Mouse (Mus musculus) midbrain, embryonic 16.5 days (tissue): ENCODE results near the gene Aifm2. TPM values are rescaled to one million over a fixed set of nuclear protein-coding genes. Genes with fewer than 3 reads are reported as not detected.

Experiments used
- ATAC-seq: fragments of 200-750 bp; cut with Nextera tagmentation; 2 replicates; pipeline ENCODE4 v1.8.0; 2017; ENCODE audit warnings: moderate TSS enrichment
- H3K27ac ChIP-seq: fragments of 300-500 bp; sonication (generic); 2 replicates; pipeline ENCODE4 v1.5.1; 2014; ENCODE audit warnings: mild to moderate bottlenecking, low read length, mixed read lengths
- H3K27me3 ChIP-seq: fragments of 300-500 bp; sonication (generic); 2 replicates; pipeline ENCODE4 v1.6.1; 2014; ENCODE audit warnings: low read depth, low read length, mixed read lengths; ENCODE audit not compliant: control insufficient read depth, insufficient read depth
- H3K36me3 ChIP-seq: fragments of 300-500 bp; sonication (generic); 2 replicates; pipeline ENCODE4 v1.6.1; 2014; ENCODE audit warnings: mild to moderate bottlenecking, low read length, moderate library complexity, mixed read lengths; ENCODE audit not compliant: control insufficient read depth, insufficient read depth
- H3K4me1 ChIP-seq: fragments of 300-500 bp; sonication (generic); 2 replicates; pipeline ENCODE4 v1.6.1; 2014; ENCODE audit warnings: mild to moderate bottlenecking, low read length, mixed read lengths; ENCODE audit not compliant: control insufficient read depth, insufficient read depth
- H3K4me2 ChIP-seq: fragments of 300-500 bp; sonication (generic); 2 replicates; pipeline ENCODE4 v1.6.1; 2014; ENCODE audit warnings: mild to moderate bottlenecking, low read length, mixed read lengths
- H3K4me3 ChIP-seq: fragments of 300-500 bp; sonication (generic); 2 replicates; pipeline ENCODE4 v1.5.1; 2014; ENCODE audit warnings: low read depth, mild to moderate bottlenecking, low read length, moderate library complexity, mixed read lengths
- H3K9ac ChIP-seq: fragments of 300-500 bp; sonication (generic); 2 replicates; pipeline ENCODE4 v1.6.1; 2014; ENCODE audit warnings: low read depth, low read length, mixed read lengths
- H3K9me3 ChIP-seq: fragments of 300-500 bp; sonication (generic); replicated peaks from 2 replicates; pipeline ENCODE4 v1.6.1; 2014; ENCODE audit warnings: mild to moderate bottlenecking, low read length, mixed read lengths; ENCODE audit not compliant: control insufficient read depth, poor library complexity, severe bottlenecking
- WGBS: fragments of 180-500 bp; shearing (Covaris S2); extraction: QIAGEN DNeasy Blood & Tissue Kit; methylation state at CpG from one replicate; pipeline ENCODE4 v1.1.7; 2014; 5-methylcytosine and 5-hydroxymethylcytosine counted together
- polyA plus RNA-seq: library from polyadenylated mRNA; unstranded; fragments of >200 nt; fragmentation: Nextera tagmentation; extraction: Ambion mirVana; gene quantifications from 2 replicates; pipeline ENCODE4 v1.2.1, GENCODE M21; 2015

Gene Aifm2
- polyA plus RNA-seq, 1 experiment from 2014 or later, result 13.9 TPM

GRCm38 (mm10) chr10:61747302-61747701, 32.2 kb downstream of the Aifm2 start:
- H3K27me3 ChIP-seq, result no peaks in the 10 kb centered on the region
- H3K4me2 ChIP-seq, result no peak overlapping the region
- H3K9me3 ChIP-seq, result no peaks in the 10 kb centered on the region
- no peak overlapping the region for H3K27ac ChIP-seq
- 95% methylated on average over 13 of the region's 13 CpGs for WGBS
- H3K4me1 ChIP-seq, result no peaks in the 10 kb centered on the region
- no peak overlapping the region for H3K9ac ChIP-seq
- peaks cover 77% of the 10 kb centered on the region for H3K36me3 ChIP-seq
- ATAC-seq, result no peak
- H3K4me3 ChIP-seq, result no peak overlapping the region

DNA sequence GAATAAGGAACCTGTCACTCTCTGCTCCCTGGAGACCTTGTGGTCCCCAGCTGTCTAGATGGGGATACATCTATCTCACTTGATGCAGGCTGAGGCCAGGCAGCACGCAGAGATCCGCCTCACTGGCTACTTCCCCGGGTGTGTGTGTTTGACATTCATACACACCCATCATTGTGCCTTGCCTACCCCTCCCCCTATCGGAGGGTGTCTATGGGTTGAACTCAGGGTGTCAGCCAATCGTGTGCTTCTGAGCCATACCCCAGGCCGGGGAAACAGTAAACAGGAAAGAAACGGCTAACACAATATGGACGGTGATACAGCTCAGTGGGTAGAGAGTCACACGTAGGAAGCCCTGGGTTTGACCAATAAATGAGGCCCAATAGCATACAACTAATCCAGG, 35.0 kb downstream of the Aifm2 start:
- H3K36me3 ChIP-seq, result peaks cover 70% of the 10 kb centered on the region
- H3K9ac ChIP-seq, result no peak overlapping the region
- no peak for ATAC-seq
- no peak overlapping the region for H3K4me2 ChIP-seq
- H3K4me1 ChIP-seq, result no peaks in the 10 kb centered on the region
- H3K9me3 ChIP-seq, result no peaks in the 10 kb centered on the region
- 89% methylated on average over 9 of the region's 9 CpGs for WGBS
- no peak overlapping the region for H3K4me3 ChIP-seq
- no peak overlapping the region for H3K27ac ChIP-seq
- H3K27me3 ChIP-seq, result no peaks in the 10 kb centered on the region

GRCm38 (mm10) chr10:61751534-61752219, 36.6 kb downstream of the Aifm2 start:
- Histone ChIP-seq H3K4me1 (no peaks in the 10 kb centered on the region), H3K4me3 (no peak overlapping the region), H3K27ac (no peak overlapping the region), H3K4me2 (no peak overlapping the region), H3K36me3 (peaks cover 66% of the 10 kb centered on the region), H3K9ac (no peak overlapping the region), H3K9me3 (no peaks in the 10 kb centered on the region), H3K27me3 (no peaks in the 10 kb centered on the region)
- WGBS, result 86% methylated on average over 20 of the region's 20 CpGs
- no peak for ATAC-seq

GRCm38 (mm10) chr10:61753071-61753470, 38.0 kb downstream of the Aifm2 start:
- peaks cover 61% of the 10 kb centered on the region for H3K36me3 ChIP-seq
- H3K4me2 ChIP-seq, result no peak overlapping the region
- no peaks in the 10 kb centered on the region for H3K27me3 ChIP-seq
- H3K9me3 ChIP-seq, result no peaks in the 10 kb centered on the region
- H3K4me3 ChIP-seq, result no peak overlapping the region
- WGBS, result 97% methylated on average over 23 of the region's 23 CpGs
- H3K9ac ChIP-seq, result no peak overlapping the region
- H3K4me1 ChIP-seq, result no peaks in the 10 kb centered on the region; the same call in 1 of the 2 replicates
- no peak for ATAC-seq
- no peak overlapping the region for H3K27ac ChIP-seq

GRCm38 (mm10) chr10:61757022-61757421, 42.0 kb downstream of the Aifm2 start:
- Histone ChIP-seq H3K4me2 (no peak overlapping the region), H3K4me3 (no peak overlapping the region), H3K27ac (no peak overlapping the region), H3K9me3 (no peaks in the 10 kb centered on the region), H3K36me3 (peaks cover 35% of the 10 kb centered on the region), H3K4me1 (peaks cover 4% of the 10 kb centered on the region; the same call in 1 of the 2 replicates), H3K9ac (no peak overlapping the region), H3K27me3 (no peaks in the 10 kb centered on the region)
- 91% methylated on average over 12 of the region's 14 CpGs for WGBS
- no peak for ATAC-seq

- Histone ChIP-seq H3K27me3 (no peaks in the 10 kb centered on the region), H3K27ac (no peak overlapping the region), H3K9ac (no peak overlapping the region), H3K36me3 (peaks cover 25% of the 10 kb centered on the region), H3K9me3 (no peaks in the 10 kb centered on the region), H3K4me1 (peaks cover 4% of the 10 kb centered on the region; the same call in 1 of the 2 replicates), H3K4me3 (no peak overlapping the region), H3K4me2 (no peak overlapping the region)
- ATAC-seq, result no peak
- 95% methylated on average over 2 of the region's 2 CpGs for WGBS
Observed at GRCm38 (mm10) chr10:61758904-61759303, 43.8 kb downstream of the Aifm2 start.

GRCm38 (mm10) chr10:61759869-61760268, 44.8 kb downstream of the Aifm2 start:
- no peak for ATAC-seq
- H3K27me3 ChIP-seq, result no peaks in the 10 kb centered on the region
- no peaks in the 10 kb centered on the region for H3K9me3 ChIP-seq
- no peak overlapping the region for H3K9ac ChIP-seq
- WGBS, result 76% methylated on average over 6 of the region's 6 CpGs
- H3K36me3 ChIP-seq, result peaks cover 21% of the 10 kb centered on the region
- H3K4me2 ChIP-seq, result no peak overlapping the region
- no peak overlapping the region for H3K4me3 ChIP-seq
- H3K4me1 ChIP-seq, result peaks cover 6% of the 10 kb centered on the region
- no peak overlapping the region for H3K27ac ChIP-seq

DNA sequence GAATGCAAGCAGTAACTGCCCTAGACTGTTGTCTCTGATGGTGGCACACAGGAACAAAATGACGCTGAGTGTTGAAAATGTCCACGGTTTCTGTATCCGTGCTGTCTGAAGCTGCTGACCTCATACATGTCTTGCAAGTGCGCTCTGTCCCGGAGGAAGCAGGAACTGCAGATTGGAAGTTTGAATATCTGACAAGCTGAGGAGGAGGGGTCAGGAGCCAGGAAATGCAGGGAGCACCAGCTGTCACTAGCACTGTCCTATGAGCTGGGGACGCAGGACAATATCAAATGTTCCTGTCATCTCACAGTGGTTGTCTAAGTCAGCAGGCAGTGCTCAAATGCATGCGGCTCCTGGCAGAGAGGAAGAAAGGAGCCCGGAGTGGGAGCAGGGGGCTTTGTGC, 49.6 kb downstream of the Aifm2 start:
- ATAC-seq, result no peak
- no peak overlapping the region for H3K4me2 ChIP-seq
- H3K4me1 ChIP-seq, result peaks cover 19% of the 10 kb centered on the region
- H3K4me3 ChIP-seq, result no peak overlapping the region
- no peaks in the 10 kb centered on the region for H3K9me3 ChIP-seq
- H3K9ac ChIP-seq, result no peak overlapping the region
- no peaks in the 10 kb centered on the region for H3K36me3 ChIP-seq
- 61% methylated on average over 8 of the region's 8 CpGs for WGBS
- no peaks in the 10 kb centered on the region for H3K27me3 ChIP-seq
- H3K27ac ChIP-seq, result no peak overlapping the region

DNA sequence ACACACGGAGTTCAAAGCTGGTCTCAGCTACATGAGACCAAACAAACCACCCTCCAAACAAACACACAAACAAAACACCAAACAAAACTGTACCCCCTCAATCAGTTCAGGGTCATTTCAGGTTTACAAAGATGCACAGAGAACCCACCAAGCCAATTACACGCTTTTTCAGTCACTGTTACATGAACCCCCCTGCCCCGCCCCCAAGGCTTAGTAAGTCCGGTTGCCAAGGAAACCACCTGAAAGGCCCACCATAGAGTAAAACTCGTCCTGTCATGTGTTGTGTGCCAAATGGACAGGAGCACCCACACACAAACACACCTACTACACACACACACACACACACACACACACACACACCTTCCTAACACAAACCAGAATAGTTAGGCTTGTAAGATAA, 50.5 kb downstream of the Aifm2 start:
- H3K36me3 ChIP-seq, result no peaks in the 10 kb centered on the region
- no peak overlapping the region for H3K27ac ChIP-seq
- no peak for ATAC-seq
- H3K4me2 ChIP-seq, result no peak overlapping the region
- 17% methylated on average over 5 of the region's 5 CpGs for WGBS
- peaks cover 19% of the 10 kb centered on the region for H3K4me1 ChIP-seq
- H3K9me3 ChIP-seq, result no peaks in the 10 kb centered on the region
- H3K9ac ChIP-seq, result no peak overlapping the region
- no peak overlapping the region for H3K4me3 ChIP-seq
- H3K27me3 ChIP-seq, result no peaks in the 10 kb centered on the region
